Mouse (Mus musculus) kidney, adult 2 months (tissue): ENCODE measurements at regions not wholly inside any gene's neighbourhood (a gene's known extent, or its start where the extent isn't known, plus 50 kb on each side); places are given as distances from the start of the nearest gene placed in this dataset.

ENCODE experiments used
- CTCF ChIP-seq: fragments of 200-500 bp; conservative IDR thresholded peaks from 2 replicates; pipeline ENCODE4 v1.5.1; 2011; ENCODE audit warnings: low read depth, mild to moderate bottlenecking, control low read depth, low read length, moderate library complexity, mixed read lengths; ENCODE audit not compliant: insufficient read depth, insufficient read length
- POLR2A ChIP-seq: fragments of 200-500 bp; IDR thresholded peaks from one replicate; pipeline ENCODE4 v1.6.1; 2011; ENCODE audit warnings: low read depth, low read length, control low read depth

DNA sequence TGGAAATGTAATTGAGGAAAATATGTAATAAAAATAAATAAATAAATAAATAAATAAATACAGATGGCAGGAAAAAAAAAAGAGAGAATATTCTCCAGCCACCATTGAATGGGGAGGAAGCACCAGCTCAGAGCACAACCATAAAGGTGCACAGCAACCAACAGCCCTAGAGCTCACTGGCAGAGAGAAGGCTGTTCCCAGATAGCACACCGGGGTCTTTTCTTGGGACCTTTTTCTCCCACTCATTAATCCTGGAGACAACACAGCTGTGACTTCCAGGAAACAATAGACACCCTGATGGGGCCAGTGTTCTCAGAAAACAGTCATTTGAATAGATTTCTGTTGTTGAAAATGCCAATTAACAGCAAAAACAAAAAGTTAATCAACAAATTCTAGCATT, 263.1 kb downstream of the Actr3 start:
- no peak for TF ChIP-seq CTCF
- TF ChIP-seq POLR2A: no peak
